ENCODE assay signal across 11 mouse cellular contexts in the genomic region with DNA sequence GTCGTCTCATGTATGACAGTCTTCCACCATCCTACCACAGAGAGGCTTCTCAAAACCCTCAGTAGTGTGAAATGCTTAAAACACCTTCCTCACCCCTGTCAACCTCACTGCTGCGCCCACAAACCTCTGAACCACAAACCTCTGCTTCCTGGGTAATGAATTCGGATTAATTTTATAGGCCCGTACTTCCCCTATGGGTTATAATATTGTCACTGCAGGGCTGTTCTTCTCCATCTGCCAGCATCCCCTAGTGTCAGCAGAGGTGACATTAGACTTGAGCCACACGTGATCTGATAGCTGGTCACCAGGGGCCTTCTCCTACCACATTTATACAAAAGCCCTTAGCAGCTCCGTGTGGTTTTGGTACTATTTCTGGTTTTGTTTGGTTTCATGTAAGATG.
"Had no signal": no experiment of that assay in that cellular context is flagged by ENCODE, and none has a peak within 500 bp of the region (broad histone marks: within the 10 kb centered on the region; RNA-seq: fewer than 3 reads in every experiment).

No protein-coding gene starts in this region.

- DNase-seq: gastrocnemius, postnatal 25 days; heart, adult 2 months; heart, postnatal 14 days; heart, postnatal 36 days; kidney, adult 11 months; kidney, adult 9 months; kidney, postnatal 14 days; liver; liver, embryonic 13.5 days had no signal

- ATAC-seq: hindbrain, embryonic 16.5 days; intestine, embryonic 16.5 days had no signal
